8 mouse cellular contexts compared by ENCODE assay signal in genomic region chr12:3550280-3550679, GRCm38 (mm10). TPM values are rescaled to one million over a fixed set of nuclear protein-coding genes. Genes with fewer than 3 reads are reported as not detected.
A peak's percentile ranks its signal among the peaks of the same experiment; 100 is the strongest.
DNase-seq lines count a peak whose midpoint lies in the region; ATAC-seq lines count a peak whose summit lies in the region.

No protein-coding gene starts in this region.

- no peak for ATAC-seq in cerebellum, adult (ENCODE audit: insufficient number of reproducible peaks, low FRiP score, low TSS enrichment)

- peak; percentile 39 for DNase-seq in gastrocnemius, postnatal 10 days
- DNase-seq in gastrocnemius, postnatal 4 days (ENCODE audit: low spot score in 2 of 2) = no peak
- peak; percentile 54 for DNase-seq in right cerebral cortex, postnatal 4 days
- DNase-seq in right cerebral cortex, postnatal 25 days = no peak
- peak; percentile 26 for DNase-seq in heart, postnatal 4 days
- DNase-seq in mesoderm, embryonic 11.5 days (ENCODE audit: low read depth, low spot score) = peak; percentile 54
- no peak for DNase-seq in urinary bladder, adult 2 months (ENCODE audit: low spot score)

RNA-seq across cellular contexts. Expression of gene Dtnb, which starts 21.9 kb away (rescaled TPM):
- 1 to 10 TPM; 4.9 to 8.4 TPM for total RNA-seq in gastrocnemius, postnatal 10 days (2021)
- 10 to 100 TPM; 10.1 to 10.9 TPM for total RNA-seq in gastrocnemius, postnatal 4 days (2021)
- 10 to 100 TPM; 11.3 to 15.0 TPM for total RNA-seq in heart, postnatal 4 days (2021)
- 21.2 and 24.9 TPM in 2 replicates for polyA plus RNA-seq in urinary bladder, adult 2 months (2012; rRNA removed)

Comparison
In these comparisons a context has a peak if more than half of its experiments do, and no peak if none do; other contexts are left out.
1. DNase-seq: peak in gastrocnemius, postnatal 10 days (single experiment), right cerebral cortex, postnatal 4 days (single experiment), heart, postnatal 4 days (single experiment) and mesoderm, embryonic 11.5 days (single experiment); none in gastrocnemius, postnatal 4 days (0 of 2), right cerebral cortex, postnatal 25 days (single experiment) and urinary bladder, adult 2 months (single experiment).